Mouse (Mus musculus) liver, adult 2 months (tissue): ENCODE data around the gene Atp5d. TPM values are rescaled to one million over a fixed set of nuclear protein-coding genes. Genes with fewer than 3 reads are reported as not detected.
A peak's percentile ranks its signal among the peaks of the same experiment; 100 is the strongest.

Experiments
- DNase-seq: peaks from one replicate; pipeline ENCODE4 v3.0.0-alpha.2; 2011; ENCODE audit warnings: low read depth, low spot score; ENCODE audit errors: extremely low read depth
- H3K27ac ChIP-seq: fragments of 200-500 bp; replicated peaks from 2 replicates; pipeline ENCODE4 v1.5.1; 2012; ENCODE audit warnings: low read depth, mild to moderate bottlenecking, control low read depth, inconsistent platforms, low read length; ENCODE audit not compliant: insufficient read depth
- H3K27me3 ChIP-seq: fragments of 200-500 bp; 2 replicates; pipeline ENCODE4 v1.6.1; 2012; ENCODE audit warnings: mild to moderate bottlenecking, moderate library complexity, low read length, inconsistent platforms; ENCODE audit not compliant: control insufficient read depth, insufficient read depth
- H3K36me3 ChIP-seq: fragments of 200-500 bp; 2 replicates; pipeline ENCODE4 v1.6.1; 2012; ENCODE audit warnings: low read length, inconsistent platforms; ENCODE audit not compliant: control insufficient read depth, insufficient read depth
- H3K4me1 ChIP-seq: fragments of 200-500 bp; 2 replicates; pipeline ENCODE4 v1.6.1; 2011; ENCODE audit warnings: low read length; ENCODE audit not compliant: control insufficient read depth, insufficient read depth
- H3K4me3 ChIP-seq: fragments of 200-500 bp; 2 replicates; pipeline ENCODE4 v1.5.1; 2011; ENCODE audit warnings: low read depth, mild to moderate bottlenecking, control low read depth, low read length, moderate library complexity; ENCODE audit not compliant: insufficient read depth
- H3K79me2 ChIP-seq: fragments of 200-500 bp; 2 replicates; pipeline ENCODE4 v1.6.1; 2012; ENCODE audit warnings: inconsistent platforms, mild to moderate bottlenecking, low read length, moderate library complexity; ENCODE audit not compliant: control insufficient read depth, insufficient read depth
- H3K9ac ChIP-seq: fragments of 200-500 bp; 2 replicates; pipeline ENCODE4 v1.6.1; 2012; ENCODE audit warnings: low read depth, mild to moderate bottlenecking, control low read depth, inconsistent platforms, low read length
- CTCF ChIP-seq: fragments of 200-500 bp; IDR thresholded peaks from 2 replicates; pipeline ENCODE4 v1.5.1; 2011; ENCODE audit warnings: low read depth, low read length, control low read depth
- POLR2A ChIP-seq: fragments of 200-500 bp; IDR thresholded peaks from 2 replicates; pipeline ENCODE4 v1.6.1; 2011; ENCODE audit warnings: low read length, control low read depth; ENCODE audit not compliant: insufficient read depth; ENCODE audit errors: extremely low read depth
- WGBS: fragments of 180-500 bp; shearing (Covaris S2); methylation state at CpG from one replicate; pipeline ENCODE4 v1.1.7; 2018; 5-methylcytosine and 5-hydroxymethylcytosine counted together
- polyA plus RNA-seq: library from polyadenylated mRNA; depleted of rRNA; stranded (reverse); fragments of >200 nt; gene quantifications from 2 replicates; pipeline ENCODE4 v1.2.3, GENCODE M21; 2012; rRNA removed
- total RNA-seq: library from RNA; depleted of rRNA; stranded (reverse); fragments of >200 nt; gene quantifications from 2 replicates; pipeline ENCODE4 v1.2.3, GENCODE M21; 2014; rRNA removed

Gene Atp5d
- total and polyA plus RNA-seq, 2 experiments, result 144 to 1,387 TPM

GRCm38 (mm10) chr10:80189999-80190398 lies 51.6 kb downstream of the Atp5d start:
- no peak for DNase-seq
- TF ChIP-seq CTCF, result no peak
- no peak for TF ChIP-seq POLR2A
- no peak overlapping the region; the same call in 1 of the 2 replicates for H3K9ac ChIP-seq
- no peaks in the 10 kb centered on the region for H3K36me3 ChIP-seq
- no peak overlapping the region for H3K4me3 ChIP-seq
- 14% methylated on average over 21 of the region's 21 CpGs for WGBS
- H3K4me1 ChIP-seq, result no peaks in the 10 kb centered on the region
- H3K79me2 ChIP-seq, result no peaks in the 10 kb centered on the region
- peaks cover 8% of the 10 kb centered on the region for H3K27me3 ChIP-seq
- no peak overlapping the region for H3K27ac ChIP-seq

- Histone ChIP-seq H3K4me1 (no peaks in the 10 kb centered on the region), H3K9ac (0 out of 2 replicates have a peak overlapping the region, but pooled peaks have one; percentile 19), H3K79me2 (no peaks in the 10 kb centered on the region), H3K36me3 (no peaks in the 10 kb centered on the region), H3K4me3 (peak overlapping the region; percentile 13; the same call in 1 of the 2 replicates), H3K27ac (no peak overlapping the region), H3K27me3 (peaks cover 8% of the 10 kb centered on the region)
- DNase-seq, result no peak
- WGBS, result 2% methylated on average over 47 of the region's 48 CpGs
- TF ChIP-seq CTCF (no peak), POLR2A (no peak)
These were observed 52.1 kb downstream of the Atp5d start for GRCm38 (mm10) chr10:80190491-80191051.

GRCm38 (mm10) chr10:80193976-80194375 lies 55.5 kb downstream of the Atp5d start:
- Histone ChIP-seq H3K4me1 (no peaks in the 10 kb centered on the region), H3K4me3 (no peak overlapping the region), H3K36me3 (no peaks in the 10 kb centered on the region), H3K79me2 (no peaks in the 10 kb centered on the region), H3K9ac (no peak overlapping the region), H3K27ac (no peak overlapping the region), H3K27me3 (peaks cover 8% of the 10 kb centered on the region)
- 94% methylated on average over 6 of the region's 6 CpGs for WGBS
- DNase-seq, result no peak
- TF ChIP-seq POLR2A, result no peak
- TF ChIP-seq CTCF, result no peak

GRCm38 (mm10) chr10:80194441-80194840 lies 56.0 kb downstream of the Atp5d start:
- H3K79me2 ChIP-seq, result no peaks in the 10 kb centered on the region
- H3K4me1 ChIP-seq, result no peaks in the 10 kb centered on the region
- no peak for DNase-seq
- no peak for TF ChIP-seq CTCF
- no peak for TF ChIP-seq POLR2A
- H3K27me3 ChIP-seq, result peaks cover 8% of the 10 kb centered on the region
- WGBS, result 87% methylated on average over 8 of the region's 8 CpGs
- no peak overlapping the region for H3K9ac ChIP-seq
- no peak overlapping the region for H3K27ac ChIP-seq
- H3K36me3 ChIP-seq, result no peaks in the 10 kb centered on the region
- no peak overlapping the region for H3K4me3 ChIP-seq

Other genes starting within 250 kb of the Atp5d start
Only the 30 nearest of the 33 such genes appear.
- not detected in 2 replicates for gene Gm26602, start 227.8 kb upstream of the Atp5d start, total RNA-seq
- gene Gm26602, start 227.8 kb upstream of the Atp5d start, polyA plus RNA-seq, result not detected in 2 replicates
- 0.18 and 0.60 TPM in 2 replicates for gene Kiss1r, start 221.7 kb upstream of the Atp5d start, total RNA-seq
- 1.5 and 1.9 TPM in 2 replicates for gene Kiss1r, start 221.7 kb upstream of the Atp5d start, polyA plus RNA-seq
- gene R3hdm4, start 217.4 kb upstream of the Atp5d start, total RNA-seq, result 12.4 and 15.5 TPM in 2 replicates
- 78.8 and 80.0 TPM in 2 replicates for gene R3hdm4, start 217.4 kb upstream of the Atp5d start, polyA plus RNA-seq
- 0.37 and 0.74 TPM in 2 replicates for gene Arid3a, start 211.6 kb upstream of the Atp5d start, total RNA-seq
- 0.69 and 1.7 TPM in 2 replicates for gene Arid3a, start 211.6 kb upstream of the Atp5d start, polyA plus RNA-seq
- gene Wdr18, start 178.5 kb upstream of the Atp5d start, total RNA-seq, result 24.8 TPM in 2 replicates
- gene Wdr18, start 178.5 kb upstream of the Atp5d start, polyA plus RNA-seq, result 59.8 and 63.3 TPM in 2 replicates
- 0.18 TPM in 1 of 2 replicates, not detected in the other for gene Grin3b, start 167.9 kb upstream of the Atp5d start, total RNA-seq
- gene Grin3b, start 167.9 kb upstream of the Atp5d start, polyA plus RNA-seq, result 0.45 TPM in 2 replicates
- 35.7 and 51.7 TPM in 2 replicates for gene Tmem259, start 154.3 kb upstream of the Atp5d start, total RNA-seq
- 223 and 259 TPM in 2 replicates for gene Tmem259, start 154.3 kb upstream of the Atp5d start, polyA plus RNA-seq
- gene Cnn2, start 150.0 kb upstream of the Atp5d start, total RNA-seq, result 5.2 and 6.4 TPM in 2 replicates
- gene Cnn2, start 150.0 kb upstream of the Atp5d start, polyA plus RNA-seq, result 6.9 and 9.8 TPM in 2 replicates
- gene Abca7, start 142.1 kb upstream of the Atp5d start, total RNA-seq, result 1.4 and 1.9 TPM in 2 replicates
- gene Abca7, start 142.1 kb upstream of the Atp5d start, polyA plus RNA-seq, result 3.2 and 3.4 TPM in 2 replicates
- gene Arhgap45, start 122.0 kb upstream of the Atp5d start, total RNA-seq, result 4.5 and 4.6 TPM in 2 replicates
- gene Arhgap45, start 122.0 kb upstream of the Atp5d start, polyA plus RNA-seq, result 7.7 and 10.9 TPM in 2 replicates
- gene Polr2e, start 98.8 kb upstream of the Atp5d start, total RNA-seq, result 26.4 and 39.1 TPM in 2 replicates
- 71.1 and 74.6 TPM in 2 replicates for gene Polr2e, start 98.8 kb upstream of the Atp5d start, polyA plus RNA-seq
- gene Gpx4, start 91.5 kb upstream of the Atp5d start, total RNA-seq, result 712 and 752 TPM in 2 replicates
- 535 and 559 TPM in 2 replicates for gene Gpx4, start 91.5 kb upstream of the Atp5d start, polyA plus RNA-seq
- gene Sbno2, start 33.1 kb upstream of the Atp5d start, total RNA-seq, result 8.9 and 11.8 TPM in 2 replicates
- gene Sbno2, start 33.1 kb upstream of the Atp5d start, polyA plus RNA-seq, result 19.2 and 25.9 TPM in 2 replicates
- gene Stk11, start 22.8 kb upstream of the Atp5d start, total RNA-seq, result 71.5 and 75.0 TPM in 2 replicates
- gene Stk11, start 22.8 kb upstream of the Atp5d start, polyA plus RNA-seq, result 96.8 and 110 TPM in 2 replicates
- gene Cbarp, start 2.2 kb downstream of the Atp5d start, total RNA-seq, result 0.47 and 0.55 TPM in 2 replicates
- 1.2 TPM in 2 replicates for gene Cbarp, start 2.2 kb downstream of the Atp5d start, polyA plus RNA-seq
- gene Midn, start 9.6 kb downstream of the Atp5d start, total RNA-seq, result 6.9 and 11.6 TPM in 2 replicates
- gene Midn, start 9.6 kb downstream of the Atp5d start, polyA plus RNA-seq, result 27.4 and 38.8 TPM in 2 replicates
- 19.5 and 25.9 TPM in 2 replicates for gene Cirbp, start 27.4 kb downstream of the Atp5d start, total RNA-seq
- 31.8 and 37.0 TPM in 2 replicates for gene Cirbp, start 27.4 kb downstream of the Atp5d start, polyA plus RNA-seq
- 5.1 and 7.7 TPM in 2 replicates for gene 1600002K03Rik, start 34.3 kb downstream of the Atp5d start, total RNA-seq
- 10.0 and 10.4 TPM in 2 replicates for gene 1600002K03Rik, start 34.3 kb downstream of the Atp5d start, polyA plus RNA-seq
- gene Efna2, start 40.9 kb downstream of the Atp5d start, total RNA-seq, result under 0.01 and 0.07 TPM in 2 replicates
- gene Efna2, start 40.9 kb downstream of the Atp5d start, polyA plus RNA-seq, result 0.26 TPM in 2 replicates
- 7.1 and 8.7 TPM in 2 replicates for gene Mum1, start 87.8 kb downstream of the Atp5d start, total RNA-seq
- 8.4 and 10.1 TPM in 2 replicates for gene Mum1, start 87.8 kb downstream of the Atp5d start, polyA plus RNA-seq
- 165 and 186 TPM in 2 replicates for gene Ndufs7, start 110.5 kb downstream of the Atp5d start, total RNA-seq
- 551 and 560 TPM in 2 replicates for gene Ndufs7, start 110.5 kb downstream of the Atp5d start, polyA plus RNA-seq
- gene Gamt, start 122.4 kb downstream of the Atp5d start, total RNA-seq, result 241 and 277 TPM in 2 replicates
- 670 and 715 TPM in 2 replicates for gene Gamt, start 122.4 kb downstream of the Atp5d start, polyA plus RNA-seq
- gene Dazap1, start 122.9 kb downstream of the Atp5d start, total RNA-seq, result 38.0 and 39.9 TPM in 2 replicates
- 39.9 and 43.5 TPM in 2 replicates for gene Dazap1, start 122.9 kb downstream of the Atp5d start, polyA plus RNA-seq
- gene Rps15, start 153.8 kb downstream of the Atp5d start, total RNA-seq, result 510 and 571 TPM in 2 replicates
- 686 and 1,012 TPM in 2 replicates for gene Rps15, start 153.8 kb downstream of the Atp5d start, polyA plus RNA-seq
- gene Apc2, start 157.3 kb downstream of the Atp5d start, total RNA-seq, result 0.09 and 0.20 TPM in 2 replicates
- gene Apc2, start 157.3 kb downstream of the Atp5d start, polyA plus RNA-seq, result 0.19 and 0.20 TPM in 2 replicates
- 10.4 and 12.4 TPM in 2 replicates for gene 2310011J03Rik, start 181.9 kb downstream of the Atp5d start, total RNA-seq
- gene 2310011J03Rik, start 181.9 kb downstream of the Atp5d start, polyA plus RNA-seq, result 25.4 and 25.5 TPM in 2 replicates
- gene Pcsk4, start 190.9 kb downstream of the Atp5d start, total RNA-seq, result 8.8 and 12.5 TPM in 2 replicates
- gene Pcsk4, start 190.9 kb downstream of the Atp5d start, polyA plus RNA-seq, result 19.2 and 21.8 TPM in 2 replicates
- gene Reep6, start 191.3 kb downstream of the Atp5d start, total RNA-seq, result 112 and 185 TPM in 2 replicates
- 384 and 617 TPM in 2 replicates for gene Reep6, start 191.3 kb downstream of the Atp5d start, polyA plus RNA-seq
- gene Adamtsl5, start 209.8 kb downstream of the Atp5d start, total RNA-seq, result 0.28 and 0.40 TPM in 2 replicates
- 1.4 and 1.6 TPM in 2 replicates for gene Adamtsl5, start 209.8 kb downstream of the Atp5d start, polyA plus RNA-seq
- gene Plk5, start 217.8 kb downstream of the Atp5d start, total RNA-seq, result 0.60 and 1.4 TPM in 2 replicates
- gene Plk5, start 217.8 kb downstream of the Atp5d start, polyA plus RNA-seq, result 3.5 and 6.6 TPM in 2 replicates